Mouse (Mus musculus): ENCODE measurements around the gene Emc8. TPM values are rescaled to one million over a fixed set of nuclear protein-coding genes. Genes with fewer than 3 reads are reported as not detected.
A peak's percentile ranks its signal among the peaks of the same experiment; 100 is the strongest.

The Emc8 gene
- polyA plus RNA-seq, 1 experiment, result 10.8 TPM

DNA sequence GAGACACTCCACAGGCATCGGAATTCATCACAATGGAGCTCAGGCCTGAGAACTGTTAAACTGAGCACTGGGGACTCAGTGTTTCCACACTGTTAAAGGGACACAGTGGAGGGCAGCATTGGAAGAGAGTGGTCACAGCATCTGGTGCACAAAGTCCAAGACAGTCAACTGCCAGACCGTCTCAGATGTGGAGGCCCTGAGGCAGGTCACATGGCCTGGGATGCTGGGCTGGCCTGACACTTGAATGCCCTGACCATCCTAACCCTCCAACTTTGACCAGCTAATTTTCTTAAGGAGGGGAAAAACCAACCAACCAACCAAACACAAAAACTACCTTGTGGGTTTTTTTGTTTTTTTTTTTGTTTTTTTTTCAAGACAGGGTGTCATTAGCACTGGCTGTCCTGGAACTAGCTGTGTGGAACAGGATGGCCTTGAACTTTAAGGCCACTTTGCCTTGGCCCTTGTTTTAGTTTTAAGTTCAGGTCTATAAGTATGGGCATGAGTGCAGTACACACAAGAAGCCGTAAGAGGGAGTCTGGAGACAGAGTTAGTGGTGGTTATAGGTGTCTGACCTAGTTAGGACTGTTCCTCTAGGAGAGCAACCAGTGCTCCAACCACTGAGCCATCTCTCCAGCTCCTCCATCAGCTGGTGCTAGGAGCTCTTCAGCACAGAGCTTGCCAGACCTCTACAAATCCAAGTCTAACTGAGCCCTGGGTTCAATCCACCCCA, 2.5 kb downstream of the Emc8 start:
- TF ChIP-seq TAL1 (IDR thresholded peaks at IDR 0.05; ENCODE audit: low read length) (no peak), GATA1 (IDR thresholded peaks at IDR 0.05; ENCODE audit: low read length) (no peak)
- H3K9me3 ChIP-seq (ENCODE audit: control insufficient read depth, low read length), result no peaks in the 10 kb centered on the region
- peaks cover 56% of the 10 kb centered on the region for H3K4me1 ChIP-seq (ENCODE audit: control insufficient read depth)
- H3K4me3 ChIP-seq (replicated peaks), result peak overlapping the region; percentile 89
- peaks cover 57% of the 10 kb centered on the region for H3K36me3 ChIP-seq (ENCODE audit: control insufficient read depth)
- no peaks in the 10 kb centered on the region for H3K27me3 ChIP-seq (ENCODE audit: control insufficient read depth)

- Histone ChIP-seq H3K27me3 (ENCODE audit: control insufficient read depth) (no peaks in the 10 kb centered on the region), H3K4me3 (replicated peaks) (no peak overlapping the region), H3K4me1 (ENCODE audit: control insufficient read depth) (peaks cover 47% of the 10 kb centered on the region), H3K9me3 (ENCODE audit: control insufficient read depth, low read length) (no peaks in the 10 kb centered on the region), H3K36me3 (ENCODE audit: control insufficient read depth) (peaks cover 57% of the 10 kb centered on the region)
- TF ChIP-seq GATA1 (IDR thresholded peaks at IDR 0.05; ENCODE audit: low read length) (no peak), TAL1 (IDR thresholded peaks at IDR 0.05; ENCODE audit: low read length) (no peak)
Measured at GRCm38 (mm10) chr8:120664566-120664965, 3.8 kb downstream of the Emc8 start.

DNA sequence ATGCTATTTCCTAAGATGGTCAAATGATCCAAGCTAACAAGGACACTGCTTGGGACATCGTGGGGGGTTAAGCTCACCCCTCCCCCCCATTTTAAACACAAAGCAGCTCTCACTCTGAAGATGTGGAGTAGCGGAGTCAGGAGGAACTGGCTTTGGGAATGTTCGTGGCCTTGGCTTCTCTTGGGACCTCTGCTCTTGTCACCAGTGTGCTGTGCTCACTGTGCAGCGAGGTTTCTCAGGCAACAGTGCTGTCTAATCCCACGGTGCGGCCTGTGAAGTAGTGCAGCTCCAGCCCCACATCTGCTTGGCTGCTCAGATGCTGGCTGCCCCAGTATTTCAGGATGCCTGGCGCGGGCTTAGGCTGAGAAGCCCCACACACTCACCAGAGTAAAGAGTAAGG, 11.0 kb downstream of the Emc8 start:
- no peak for TF ChIP-seq TAL1 (IDR thresholded peaks at IDR 0.05; ENCODE audit: low read length)
- TF ChIP-seq GATA1 (IDR thresholded peaks at IDR 0.05; ENCODE audit: low read length), result no peak
- Histone ChIP-seq H3K36me3 (ENCODE audit: control insufficient read depth) (peaks cover 90% of the 10 kb centered on the region), H3K4me3 (replicated peaks) (no peak overlapping the region), H3K9me3 (ENCODE audit: control insufficient read depth, low read length) (no peaks in the 10 kb centered on the region), H3K27me3 (ENCODE audit: control insufficient read depth) (no peaks in the 10 kb centered on the region), H3K4me1 (ENCODE audit: control insufficient read depth) (peaks cover 1% of the 10 kb centered on the region; the same call in 1 of the 2 replicates)

DNA sequence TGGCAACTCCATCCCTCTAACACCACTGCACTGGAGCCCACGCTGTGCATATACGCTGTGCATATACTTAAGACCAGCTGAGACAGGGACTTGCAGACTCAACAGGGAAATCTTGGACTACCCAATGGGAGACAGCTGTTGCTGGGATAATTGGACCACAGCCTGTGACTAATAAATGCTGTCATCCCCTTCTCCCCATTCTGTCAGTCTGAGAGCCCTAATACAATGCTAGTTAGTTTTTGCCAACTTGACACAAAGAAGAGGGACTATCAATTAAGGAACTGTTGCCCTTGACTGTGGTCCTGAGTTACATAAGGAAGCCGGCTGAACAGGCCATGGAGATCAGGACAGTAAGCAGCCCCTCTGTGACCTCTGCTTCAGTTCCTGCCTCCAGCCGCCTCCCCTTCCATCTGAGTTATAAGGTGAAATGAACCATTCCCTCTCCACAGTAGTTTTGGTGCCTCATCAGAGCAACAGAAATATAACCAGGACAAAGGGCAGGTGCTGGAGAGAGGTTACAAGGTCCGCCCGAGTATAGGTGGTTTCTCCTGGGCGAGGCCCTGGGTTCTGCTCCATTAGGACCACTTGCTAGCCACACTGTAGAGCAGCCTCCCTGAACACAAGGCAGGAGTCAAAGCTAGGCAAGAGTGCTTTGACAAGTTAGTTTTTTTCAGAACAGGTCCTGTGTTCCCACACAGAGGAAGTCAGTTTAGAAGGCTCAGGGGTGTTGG, 11.9 kb downstream of the Emc8 start:
- Histone ChIP-seq H3K27me3 (ENCODE audit: control insufficient read depth) (no peaks in the 10 kb centered on the region), H3K9me3 (ENCODE audit: control insufficient read depth, low read length) (no peaks in the 10 kb centered on the region), H3K36me3 (ENCODE audit: control insufficient read depth) (peaks cover 86% of the 10 kb centered on the region), H3K4me1 (ENCODE audit: control insufficient read depth) (peaks cover 1% of the 10 kb centered on the region; the same call in 1 of the 2 replicates), H3K4me3 (replicated peaks) (no peak overlapping the region)
- TF ChIP-seq TAL1 (IDR thresholded peaks at IDR 0.05; ENCODE audit: low read length) (no peak), GATA1 (IDR thresholded peaks at IDR 0.05; ENCODE audit: low read length) (no peak)

DNA sequence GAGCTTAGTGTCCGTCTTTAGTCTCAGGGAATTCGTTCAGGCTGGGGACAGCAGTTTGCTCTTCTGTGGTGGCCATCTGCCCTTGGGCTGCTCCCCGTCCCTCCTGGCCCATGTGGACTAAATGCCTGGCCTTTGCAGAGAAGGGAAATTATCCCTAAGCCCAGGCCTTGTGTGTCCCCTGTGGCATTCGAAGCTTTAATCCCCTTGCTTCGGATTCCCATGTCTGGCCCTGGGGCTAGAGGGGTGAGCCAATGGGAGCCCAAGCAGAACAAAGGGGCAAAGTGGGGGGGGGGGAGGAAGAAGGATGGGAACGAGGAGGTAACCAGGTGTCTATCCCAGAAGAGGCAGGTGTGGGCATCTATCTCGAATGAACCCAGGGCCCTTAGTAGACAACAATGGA, 20.8 kb downstream of the Emc8 start, which contains the start of gene 1190005I06Rik:
Gene 1190005I06Rik, minus strand, starts transcription at position 101 of the 400 bp plus-strand sequence.
- Histone ChIP-seq H3K36me3 (ENCODE audit: control insufficient read depth) (peaks cover 6% of the 10 kb centered on the region), H3K27me3 (ENCODE audit: control insufficient read depth) (no peaks in the 10 kb centered on the region), H3K4me3 (replicated peaks) (no peak within 1 kb of the TSS), H3K4me1 (ENCODE audit: control insufficient read depth) (no peaks in the 10 kb centered on the region), H3K9me3 (ENCODE audit: control insufficient read depth, low read length) (no peaks in the 10 kb centered on the region)
- TF ChIP-seq TAL1 (IDR thresholded peaks at IDR 0.05; ENCODE audit: low read length) (no peak), GATA1 (IDR thresholded peaks at IDR 0.05; ENCODE audit: low read length) (no peak)

- Histone ChIP-seq H3K4me3 (replicated peaks) (no peak overlapping the region), H3K36me3 (ENCODE audit: control insufficient read depth) (no peaks in the 10 kb centered on the region), H3K9me3 (ENCODE audit: control insufficient read depth, low read length) (no peaks in the 10 kb centered on the region), H3K27me3 (ENCODE audit: control insufficient read depth) (peaks cover 2% of the 10 kb centered on the region; the same call in 1 of the 2 replicates), H3K4me1 (ENCODE audit: control insufficient read depth) (no peaks in the 10 kb centered on the region)
- TF ChIP-seq GATA1 (IDR thresholded peaks at IDR 0.05; ENCODE audit: low read length) (no peak), TAL1 (IDR thresholded peaks at IDR 0.05; ENCODE audit: low read length) (no peak)
Measured at GRCm38 (mm10) chr8:120644663-120645062, 23.7 kb downstream of the Emc8 start.

- no peaks in the 10 kb centered on the region for H3K36me3 ChIP-seq (ENCODE audit: control insufficient read depth)
- peaks cover 5% of the 10 kb centered on the region; the same call in 1 of the 2 replicates for H3K27me3 ChIP-seq (ENCODE audit: control insufficient read depth)
- no peaks in the 10 kb centered on the region for H3K4me1 ChIP-seq (ENCODE audit: control insufficient read depth)
- TF ChIP-seq GATA1 (IDR thresholded peaks at IDR 0.05; ENCODE audit: low read length) (no peak), TAL1 (IDR thresholded peaks at IDR 0.05; ENCODE audit: low read length) (no peak)
- H3K9me3 ChIP-seq (ENCODE audit: control insufficient read depth, low read length), result no peaks in the 10 kb centered on the region
- no peak overlapping the region for H3K4me3 ChIP-seq (replicated peaks)
Measured at GRCm38 (mm10) chr8:120642031-120642662, 26.2 kb downstream of the Emc8 start.

DNA sequence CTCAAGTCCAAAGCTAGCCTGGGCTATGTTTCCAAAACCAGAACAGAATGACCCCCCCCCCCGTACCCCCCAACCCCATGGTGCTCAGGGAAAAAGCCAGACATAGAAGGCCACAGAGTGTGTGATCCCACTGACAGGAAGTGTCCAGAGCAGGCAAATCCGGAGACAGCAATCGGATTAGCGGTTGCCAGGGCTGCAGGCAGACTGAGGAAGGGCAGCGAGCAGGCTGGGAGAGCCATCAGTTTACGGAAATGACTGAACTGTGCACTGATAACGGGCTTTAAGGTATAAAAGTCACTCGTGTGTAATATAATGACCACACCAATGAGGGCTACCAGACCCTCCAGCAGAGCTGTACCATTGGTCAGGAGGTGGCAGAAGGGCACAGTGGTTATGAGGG, 27.1 kb downstream of the Emc8 start:
- no peak overlapping the region for H3K4me3 ChIP-seq (replicated peaks)
- no peaks in the 10 kb centered on the region for H3K9me3 ChIP-seq (ENCODE audit: control insufficient read depth, low read length)
- TF ChIP-seq TAL1 (IDR thresholded peaks at IDR 0.05; ENCODE audit: low read length), result no peak
- TF ChIP-seq GATA1 (IDR thresholded peaks at IDR 0.05; ENCODE audit: low read length), result no peak
- H3K4me1 ChIP-seq (ENCODE audit: control insufficient read depth), result no peaks in the 10 kb centered on the region
- H3K36me3 ChIP-seq (ENCODE audit: control insufficient read depth), result no peaks in the 10 kb centered on the region
- H3K27me3 ChIP-seq (ENCODE audit: control insufficient read depth), result peaks cover 12% of the 10 kb centered on the region

- H3K27me3 ChIP-seq (ENCODE audit: control insufficient read depth), result peaks cover 61% of the 10 kb centered on the region
- peaks cover 7% of the 10 kb centered on the region for H3K9me3 ChIP-seq (ENCODE audit: control insufficient read depth, low read length)
- peaks cover 11% of the 10 kb centered on the region for H3K4me1 ChIP-seq (ENCODE audit: control insufficient read depth)
- TF ChIP-seq TAL1 (IDR thresholded peaks at IDR 0.05; ENCODE audit: low read length), result no peak
- TF ChIP-seq GATA1 (IDR thresholded peaks at IDR 0.05; ENCODE audit: low read length), result no peak
- no peaks in the 10 kb centered on the region for H3K36me3 ChIP-seq (ENCODE audit: control insufficient read depth)
- peak overlapping the region; percentile 46 for H3K4me3 ChIP-seq (replicated peaks)
Measured at GRCm38 (mm10) chr8:120634329-120634839, 34.0 kb downstream of the Emc8 start.
